Mouse (Mus musculus) embryonic facial prominence, embryonic 13.5 days (tissue): ENCODE measurements around the gene Vmn1r148. TPM values are rescaled to one million over a fixed set of nuclear protein-coding genes. Genes with fewer than 3 reads are reported as not detected.
"Not testable (repeated sequence)": the region's sequence is repeated elsewhere in the genome, so short reads cannot be mapped to it uniquely, and the experiment has no call there.

ENCODE experiments used
- ATAC-seq: fragments of 200-750 bp; cut with Nextera tagmentation; 2 replicates; pipeline ENCODE4 v1.8.0; 2017; ENCODE audit warnings: low read depth; ENCODE audit not compliant: insufficient number of reproducible peaks, insufficient read depth, low FRiP score, low TSS enrichment
- H3K27ac ChIP-seq: fragments of 300-500 bp; sonication (generic); 2 replicates; pipeline ENCODE4 v1.5.1; 2015; ENCODE audit warnings: moderate library complexity, mild to moderate bottlenecking, inconsistent platforms
- H3K27me3 ChIP-seq: fragments of 300-500 bp; sonication (generic); 2 replicates; pipeline ENCODE4 v1.6.1; 2015; ENCODE audit warnings: mild to moderate bottlenecking, inconsistent platforms
- H3K36me3 ChIP-seq: fragments of 300-500 bp; sonication (generic); 2 replicates; pipeline ENCODE4 v1.6.1; 2015; ENCODE audit warnings: mild to moderate bottlenecking, inconsistent platforms
- H3K4me1 ChIP-seq: fragments of 300-500 bp; sonication (generic); 2 replicates; pipeline ENCODE4 v1.6.1; 2015; ENCODE audit warnings: inconsistent platforms
- H3K4me2 ChIP-seq: fragments of 300-500 bp; sonication (generic); 2 replicates; pipeline ENCODE4 v1.6.1; 2015; ENCODE audit warnings: moderate library complexity, mild to moderate bottlenecking, inconsistent platforms
- H3K4me3 ChIP-seq: fragments of 300-500 bp; sonication (generic); 2 replicates; pipeline ENCODE4 v1.5.1; 2015; ENCODE audit warnings: mild to moderate bottlenecking, inconsistent platforms
- H3K9ac ChIP-seq: fragments of 300-500 bp; sonication (generic); 2 replicates; pipeline ENCODE4 v1.6.1; 2015; ENCODE audit warnings: mild to moderate bottlenecking, inconsistent platforms
- H3K9me3 ChIP-seq: fragments of 300-500 bp; sonication (generic); 2 replicates; pipeline ENCODE4 v1.6.1; 2016; ENCODE audit warnings: inconsistent platforms
- WGBS: fragments of 180-500 bp; shearing (Covaris S2); methylation state at CpG from one replicate; pipeline ENCODE4 v1.1.7; 2015; ENCODE audit warnings: mixed read lengths; 5-methylcytosine and 5-hydroxymethylcytosine counted together
- polyA plus RNA-seq: library from polyadenylated mRNA; unstranded; fragments of >200 nt; fragmentation: Nextera tagmentation; extraction: Ambion mirVana; gene quantifications from 2 replicates; pipeline ENCODE4 v1.2.1, GENCODE M21; 2015

Gene Vmn1r148
- polyA plus RNA-seq: not detected in 2 replicates

- H3K36me3 ChIP-seq, H3K4me2 ChIP-seq, H3K27me3 ChIP-seq, H3K4me3 ChIP-seq, ATAC-seq, H3K9ac ChIP-seq, H3K9me3 ChIP-seq, H3K4me1 ChIP-seq, H3K27ac ChIP-seq: not testable (repeated sequence)
- no CpG with 5 or more reads among the region's 3 CpGs for WGBS
These were observed at the start of gene Vmn1r148 for GRCm38 (mm10) chr7:22413283-22413682. Gene Vmn1r148, plus strand, starts transcription at chr7:22413583.

- WGBS: no CpG with 5 or more reads among the region's 1 CpGs
- H3K4me3 ChIP-seq, H3K36me3 ChIP-seq, ATAC-seq, H3K27me3 ChIP-seq, H3K4me1 ChIP-seq, H3K4me2 ChIP-seq, H3K9ac ChIP-seq, H3K27ac ChIP-seq, H3K9me3 ChIP-seq: not testable (repeated sequence)
These were observed 42.4 kb upstream of the Vmn1r148 start, which contains the start of gene Gm8660 for GRCm38 (mm10) chr7:22370939-22371338. Gene Gm8660, minus strand, starts transcription at chr7:22371039.

- not testable (repeated sequence) for H3K27ac ChIP-seq, H3K9ac ChIP-seq, H3K4me1 ChIP-seq, H3K9me3 ChIP-seq, ATAC-seq, H3K4me3 ChIP-seq, H3K36me3 ChIP-seq, H3K27me3 ChIP-seq, H3K4me2 ChIP-seq
- WGBS: no CpG with 5 or more reads among the region's 2 CpGs
These were observed 24.7 kb downstream of the Vmn1r148 start, which contains the start of gene Vmn1r149 for GRCm38 (mm10) chr7:22438129-22438528. Gene Vmn1r149, minus strand, starts transcription at chr7:22438229.

GRCm38 (mm10) chr7:22463975-22464374 is 50.6 kb downstream of the Vmn1r148 start, which contains the start of gene Gm10665:
Gene Gm10665, minus strand, starts transcription at chr7:22464075.
- H3K4me3 ChIP-seq, H3K4me1 ChIP-seq, H3K9me3 ChIP-seq, H3K27ac ChIP-seq, H3K36me3 ChIP-seq, H3K4me2 ChIP-seq, H3K27me3 ChIP-seq, ATAC-seq, H3K9ac ChIP-seq: not testable (repeated sequence)
- WGBS: no CpG with 5 or more reads among the region's 5 CpGs

Other genes starting within 250 kb of the Vmn1r148 start
- gene Vmn1r142, start 249.5 kb upstream of the Vmn1r148 start, polyA plus RNA-seq: not detected in 2 replicates
- gene Vmn1r143, start 224.2 kb upstream of the Vmn1r148 start, polyA plus RNA-seq: not detected in 2 replicates
- not detected in 2 replicates for gene Gm8653, start 212.3 kb upstream of the Vmn1r148 start, polyA plus RNA-seq
- not detected in 2 replicates for gene Gm8453, start 184.1 kb upstream of the Vmn1r148 start, polyA plus RNA-seq
- gene Gm4187, start 83.9 kb upstream of the Vmn1r148 start, polyA plus RNA-seq: not detected in 2 replicates
- gene Gm8660, start 42.5 kb upstream of the Vmn1r148 start, polyA plus RNA-seq: not detected in 2 replicates
- not detected in 2 replicates for gene Vmn1r149, start 24.6 kb downstream of the Vmn1r148 start, polyA plus RNA-seq
- not detected in 2 replicates for gene Gm10665, start 50.5 kb downstream of the Vmn1r148 start, polyA plus RNA-seq
- gene Vmn1r151, start 86.1 kb downstream of the Vmn1r148 start, polyA plus RNA-seq: not detected in 2 replicates
- not detected in 2 replicates for gene Vmn1r152, start 109.4 kb downstream of the Vmn1r148 start, polyA plus RNA-seq
- not detected in 2 replicates for gene Gm8677, start 121.3 kb downstream of the Vmn1r148 start, polyA plus RNA-seq
- not detected in 2 replicates for gene Gm4201, start 151.8 kb downstream of the Vmn1r148 start, polyA plus RNA-seq
- gene Gm4565, start 174.5 kb downstream of the Vmn1r148 start, polyA plus RNA-seq: not detected in 2 replicates
- not detected in 2 replicates for gene Vmn1r155, start 244.4 kb downstream of the Vmn1r148 start, polyA plus RNA-seq